Mouse (Mus musculus) B cell, adult 2 months (primary cell): ENCODE data around the gene Rnf11.

Source experiments
- DNase-seq, 2 experiments: peaks; one replicate each; pipeline ENCODE4 v3.0.0; 2022

Rnf11 gene

DNA sequence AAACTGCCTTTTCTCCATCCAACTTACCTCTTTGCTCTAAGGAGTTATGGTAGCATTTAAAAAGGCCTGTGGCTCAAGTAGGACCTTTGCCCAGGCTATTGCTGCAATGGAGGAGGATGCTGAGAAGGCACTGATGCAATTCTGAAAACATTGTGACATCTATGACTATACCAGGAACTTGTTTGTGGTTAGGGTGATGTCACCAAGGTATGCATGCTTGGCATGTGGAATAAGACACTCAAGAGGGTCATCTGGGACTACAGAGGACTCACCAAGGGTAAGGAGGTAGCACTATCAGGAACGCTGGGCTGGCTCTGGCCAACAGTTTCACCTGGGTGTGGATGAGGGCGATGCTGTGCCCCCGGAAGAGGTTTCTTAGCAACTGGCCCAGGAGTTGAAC is at the start of gene Rnf11:
Gene Rnf11, minus strand, starts transcription at position 108 of the 400 bp plus-strand sequence.
- DNase-seq = no peak

- DNase-seq = no peak
These were observed 46.6 kb upstream of the Rnf11 start, which contains the start of gene 4930522H14Rik for GRCm38 (mm10) chr4:109531111-109531510. TSS of gene 4930522H14Rik (minus strand) at chr4:109531297.

GRCm38 (mm10) chr4:109530245-109530816 is 45.8 kb upstream of the Rnf11 start:
- DNase-seq = no peak

DNA sequence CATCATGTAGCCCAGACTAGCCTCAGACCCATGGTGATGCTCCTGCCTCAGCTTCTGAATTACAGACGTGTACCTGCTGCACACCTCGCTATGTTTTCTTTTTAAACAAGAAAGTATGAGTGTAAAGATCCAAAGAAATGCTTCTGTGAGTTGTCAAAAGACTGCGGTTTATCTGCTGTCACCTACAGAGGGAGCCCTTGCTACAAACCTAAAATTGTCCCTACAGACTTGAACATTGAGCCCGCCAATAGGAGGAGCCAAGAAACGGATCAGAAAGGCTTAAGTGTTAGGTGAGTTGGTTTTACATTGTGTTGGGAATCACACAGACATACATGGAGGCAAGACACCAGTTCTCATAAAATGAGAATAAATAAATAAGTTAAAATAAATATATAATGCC is 20.4 kb upstream of the Rnf11 start:
- DNase-seq = peak; percentile 69 to 76

GRCm38 (mm10) chr4:109498476-109498875 is 13.9 kb upstream of the Rnf11 start:
- no peak for DNase-seq

- no peak for DNase-seq
These were observed 9.1 kb upstream of the Rnf11 start for GRCm38 (mm10) chr4:109493581-109493980.

DNA sequence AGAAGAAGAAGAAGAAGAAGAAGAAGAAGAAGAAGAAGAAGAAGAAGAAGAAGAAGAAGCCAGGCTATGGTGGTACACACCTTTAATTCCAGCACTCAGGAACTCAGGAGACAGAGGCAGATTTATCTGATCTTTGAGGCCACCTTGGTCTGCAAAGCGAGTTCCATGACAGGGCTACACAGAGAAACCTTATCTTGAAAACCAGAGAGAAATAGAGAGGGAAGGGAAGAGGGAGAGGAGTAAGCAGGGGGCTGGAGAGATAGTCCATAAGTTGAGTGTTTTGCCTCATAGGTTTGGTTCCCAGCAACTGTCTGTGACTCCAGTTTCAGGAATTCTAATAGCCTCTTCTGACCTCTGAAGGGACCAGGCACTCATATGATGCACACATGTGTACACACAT is 4.3 kb upstream of the Rnf11 start:
- DNase-seq = no peak

DNA sequence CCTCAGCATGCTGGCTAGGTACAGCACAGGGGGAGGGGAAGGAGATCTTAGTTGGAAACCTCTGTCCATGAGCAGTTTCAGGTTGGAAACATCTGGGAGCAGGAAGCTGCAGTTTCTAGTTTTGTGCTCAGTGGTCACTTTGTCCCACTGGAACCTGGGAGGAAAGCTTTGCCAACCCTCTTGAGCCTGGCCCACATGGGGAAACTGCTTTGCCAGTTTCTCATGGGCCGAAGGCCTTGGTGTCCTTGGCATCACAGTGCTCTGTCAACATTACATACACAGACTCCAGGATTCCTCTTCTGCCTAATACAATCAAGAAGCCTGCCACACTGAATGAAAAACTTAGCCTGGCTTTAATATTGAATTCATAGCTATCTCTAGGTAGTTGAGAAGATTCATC is 1.8 kb downstream of the Rnf11 start:
- DNase-seq = no peak

GRCm38 (mm10) chr4:109481424-109481823 is 3.1 kb downstream of the Rnf11 start:
- DNase-seq = no peak

- no peak for DNase-seq
These were observed 7.1 kb downstream of the Rnf11 start for GRCm38 (mm10) chr4:109477454-109477853.

GRCm38 (mm10) chr4:109476554-109477014 is 7.9 kb downstream of the Rnf11 start:
- peak; percentile 82 to 84 for DNase-seq

- DNase-seq = peak; percentile 53 to 59
These were observed 8.7 kb downstream of the Rnf11 start for GRCm38 (mm10) chr4:109475577-109476553.

GRCm38 (mm10) chr4:109475078-109475477 is 9.4 kb downstream of the Rnf11 start:
- no peak for DNase-seq

DNA sequence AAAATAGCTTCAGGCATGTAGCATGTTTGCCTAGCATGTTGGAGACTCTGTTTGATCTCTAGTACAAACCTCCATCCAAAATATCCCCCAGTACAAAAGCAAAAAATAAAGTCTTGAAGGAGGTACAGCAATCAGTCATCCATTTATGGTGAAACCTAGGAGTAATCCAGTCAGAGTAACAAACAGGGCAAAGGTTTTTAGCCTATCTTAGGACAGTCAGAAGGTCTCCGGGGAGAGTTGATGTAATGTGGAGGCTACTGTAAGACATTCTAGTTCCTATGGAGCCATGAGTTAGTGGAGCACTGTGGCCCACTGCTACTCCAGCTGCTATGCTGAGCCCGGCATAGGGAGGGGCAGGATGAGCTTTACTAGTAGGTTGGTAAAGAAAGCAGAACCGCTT is 12.0 kb downstream of the Rnf11 start:
- DNase-seq = no peak

DNA sequence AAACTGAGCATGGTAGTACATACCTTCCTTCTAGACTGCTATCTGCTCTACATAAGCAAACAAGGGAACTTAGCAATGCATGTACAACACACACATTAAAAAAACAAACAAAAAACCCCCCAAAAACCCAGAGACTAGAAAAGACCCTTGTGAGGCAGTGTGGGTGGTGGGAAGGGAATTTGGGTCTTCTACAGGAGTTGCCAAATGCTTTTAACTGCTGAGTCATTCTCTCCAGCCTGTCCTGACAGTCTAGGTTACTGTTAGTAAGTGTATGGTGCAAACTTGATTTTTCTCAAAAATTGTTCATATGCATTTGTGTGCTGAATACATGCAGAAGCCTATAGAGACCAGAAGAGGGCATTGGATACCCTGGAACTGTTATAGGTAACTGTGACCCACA is 12.9 kb downstream of the Rnf11 start:
- no peak for DNase-seq

GRCm38 (mm10) chr4:109467687-109468086 is 16.8 kb downstream of the Rnf11 start:
- DNase-seq = no peak

DNA sequence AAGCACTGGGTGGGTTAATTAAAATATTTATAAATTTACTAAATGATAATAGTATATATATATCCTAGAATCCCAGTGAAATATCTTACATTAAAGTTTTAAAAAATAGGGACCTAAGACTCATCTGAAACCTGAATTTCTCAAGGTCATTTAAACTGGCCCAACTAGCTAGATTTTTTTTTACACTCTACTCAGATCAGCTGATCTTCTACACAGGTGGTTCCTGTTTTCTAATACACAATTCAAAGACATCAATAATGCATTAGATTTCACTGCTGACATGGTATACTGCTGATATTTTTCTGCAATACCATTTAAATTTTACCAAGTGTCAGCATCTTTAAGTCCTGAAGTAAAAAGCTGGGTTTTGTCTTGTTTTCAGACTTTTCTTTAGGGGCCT is 20.6 kb downstream of the Rnf11 start:
- DNase-seq = no peak

DNA sequence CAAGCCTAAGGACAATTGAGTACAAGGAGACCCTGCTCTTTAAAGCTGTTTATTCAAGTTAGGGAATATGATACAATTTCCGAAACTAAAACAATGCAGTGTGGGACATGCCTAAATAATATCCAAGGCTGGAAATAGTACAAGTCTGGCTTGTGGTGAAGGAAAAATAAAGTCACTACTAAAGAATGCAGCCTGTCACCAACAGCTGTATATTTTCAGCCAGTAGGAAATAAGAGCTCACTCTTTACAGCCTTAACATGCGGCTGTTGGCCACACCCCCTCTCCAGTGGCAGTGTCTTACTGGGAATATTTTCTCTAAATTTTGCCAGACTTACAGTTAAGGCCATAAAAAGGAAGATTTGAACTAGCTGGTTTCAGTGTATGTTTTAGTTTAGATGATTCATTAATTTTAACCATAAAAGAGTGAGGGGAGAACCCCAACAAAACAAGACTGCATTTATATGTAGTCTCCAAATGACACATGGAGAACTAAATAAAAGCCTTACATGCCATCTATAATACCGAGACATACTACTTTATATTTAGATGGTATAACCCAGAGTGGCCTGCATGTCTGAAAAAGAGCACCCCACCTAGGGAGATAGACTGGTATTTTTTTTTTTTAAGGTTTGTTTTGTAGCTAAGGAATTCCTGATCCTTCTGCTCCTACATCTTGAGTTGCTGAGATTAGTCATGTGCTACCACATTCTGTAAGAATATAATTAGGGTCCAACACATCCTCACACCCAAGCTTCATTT is 23.9 kb downstream of the Rnf11 start:
- no peak for DNase-seq

DNA sequence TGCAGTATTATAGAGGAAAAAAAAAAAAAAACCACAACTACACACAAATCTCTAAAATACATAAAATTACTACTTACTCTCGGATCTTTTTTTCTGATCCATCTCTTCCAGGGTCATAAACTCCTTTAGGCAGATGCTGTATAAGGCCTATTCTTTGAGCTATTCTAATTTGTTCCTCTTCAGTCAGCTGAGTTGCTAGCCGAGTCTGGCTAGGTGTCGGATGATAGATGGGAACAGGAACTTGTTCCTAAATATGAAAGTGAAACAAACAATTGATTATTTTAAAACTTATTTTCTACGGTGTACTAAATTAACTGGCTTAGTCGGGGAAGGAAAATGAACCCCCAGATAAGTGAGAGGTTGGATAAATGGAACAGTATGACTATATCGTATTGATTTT is 27.7 kb downstream of the Rnf11 start:
- no peak for DNase-seq

- DNase-seq = no peak
These were observed 36.0 kb downstream of the Rnf11 start for GRCm38 (mm10) chr4:109448531-109448930.

DNA sequence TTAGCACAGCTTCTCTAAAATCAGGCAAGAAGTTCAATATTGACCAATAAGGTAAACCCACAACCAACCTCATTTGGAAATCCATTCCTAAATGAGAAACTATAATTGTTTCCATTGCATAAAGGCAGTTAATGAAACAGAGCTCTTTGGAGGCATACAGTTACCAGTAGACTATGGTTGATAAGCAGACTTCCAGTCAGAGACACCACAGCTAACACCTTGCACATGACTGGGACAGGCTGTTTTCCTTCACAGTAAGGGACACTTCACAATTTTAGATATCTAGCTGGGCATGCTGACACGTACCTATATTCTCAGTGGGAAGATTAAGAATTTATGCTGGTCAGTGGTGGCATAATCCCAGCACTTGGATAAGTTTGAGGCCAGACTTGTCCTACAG is 38.6 kb downstream of the Rnf11 start:
- DNase-seq = no peak

- DNase-seq = no peak
These were observed 39.1 kb downstream of the Rnf11 start for GRCm38 (mm10) chr4:109445397-109445796.

GRCm38 (mm10) chr4:109444951-109445350 is 39.6 kb downstream of the Rnf11 start:
- DNase-seq = no peak
